Mouse (Mus musculus): ENCODE measurements around the gene Rxfp1. TPM values are rescaled to one million over a fixed set of nuclear protein-coding genes. Genes with fewer than 3 reads are reported as not detected.
"Not testable (repeated sequence)": the region's sequence is repeated elsewhere in the genome, so short reads cannot be mapped to it uniquely, and the experiment has no call there.

The Rxfp1 gene
- polyA plus RNA-seq, 1 experiment from 2014 or later: 0.25 TPM

DNA sequence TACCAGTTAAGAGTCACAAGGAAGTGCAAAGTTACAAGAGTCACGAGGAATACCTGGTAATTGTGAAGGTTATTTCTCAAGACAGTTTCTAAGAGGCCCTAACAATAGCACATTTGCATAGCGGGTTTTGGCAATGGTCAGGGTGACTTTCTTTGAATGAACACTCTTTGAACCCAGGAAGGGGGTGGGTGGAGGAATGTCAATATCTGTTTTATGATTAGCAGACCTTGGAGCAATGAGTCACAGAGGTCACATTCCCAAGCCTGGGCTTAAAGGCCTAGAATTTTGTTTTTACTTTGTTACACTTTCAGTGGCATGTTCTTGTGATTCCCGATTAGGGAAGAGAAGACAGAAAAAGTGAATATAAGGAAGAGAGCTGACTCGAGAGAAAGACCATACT is 49.6 kb downstream of the Rxfp1 start:
- not testable (repeated sequence) for H3K27ac ChIP-seq (replicated peaks; ENCODE audit: low read depth, low read length); H3K36me3 ChIP-seq (replicated peaks; ENCODE audit: control insufficient read depth, insufficient read depth, low read depth, low read length); H3K4me3 ChIP-seq (ENCODE audit: low read depth, low read length); H3K9me3 ChIP-seq (replicated peaks; ENCODE audit: control insufficient read depth, low read length); H3K4me1 ChIP-seq (ENCODE audit: control insufficient read depth, insufficient read depth, low read length); H3K4me2 ChIP-seq (ENCODE audit: low read depth, low read length); H3K27me3 ChIP-seq (ENCODE audit: control insufficient read depth, insufficient read depth, low read length); ATAC-seq (replicated peaks; ENCODE audit: insufficient number of reproducible peaks, low FRiP score, low TSS enrichment, low read depth); DNase-seq (ENCODE audit: low spot score); H3K9ac ChIP-seq (replicated peaks; ENCODE audit: low read length)
- 74% methylated on average over 4 of the region's 4 CpGs for WGBS

DNA sequence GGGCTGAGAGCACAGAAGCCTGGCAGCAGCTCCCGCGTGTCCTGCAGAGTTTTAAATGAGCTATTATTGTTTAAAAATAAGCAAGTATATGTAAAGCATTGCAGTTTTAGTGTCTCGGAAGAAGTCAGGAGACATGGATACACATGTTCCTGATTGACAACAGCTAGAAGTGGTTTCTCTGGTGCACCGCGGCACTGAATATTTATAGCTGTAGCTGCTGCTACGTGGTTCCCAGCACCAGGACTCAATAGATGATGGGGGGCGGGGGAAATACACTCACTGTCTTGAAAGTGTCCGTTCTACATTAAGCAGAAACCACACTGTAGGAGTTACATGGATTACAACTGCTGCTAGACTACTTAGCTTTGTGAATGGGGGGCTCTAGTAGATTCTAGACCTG is 54.2 kb downstream of the Rxfp1 start:
- no peaks in the 10 kb centered on the region for H3K9me3 ChIP-seq (replicated peaks; ENCODE audit: control insufficient read depth, low read length)
- no peaks in the 10 kb centered on the region for H3K4me1 ChIP-seq (ENCODE audit: control insufficient read depth, insufficient read depth, low read length)
- no peak overlapping the region for H3K27ac ChIP-seq (replicated peaks; ENCODE audit: low read depth, low read length)
- no peak overlapping the region for H3K9ac ChIP-seq (replicated peaks; ENCODE audit: low read length)
- H3K4me3 ChIP-seq (ENCODE audit: low read depth, low read length): no peak overlapping the region
- ATAC-seq (replicated peaks; ENCODE audit: insufficient number of reproducible peaks, low FRiP score, low TSS enrichment, low read depth) (no peak), DNase-seq (ENCODE audit: low spot score) (no peak)
- WGBS: 86% methylated on average over 8 of the region's 8 CpGs
- H3K27me3 ChIP-seq (ENCODE audit: control insufficient read depth, insufficient read depth, low read length): no peaks in the 10 kb centered on the region
- no peak overlapping the region for H3K4me2 ChIP-seq (ENCODE audit: low read depth, low read length)
- no peaks in the 10 kb centered on the region for H3K36me3 ChIP-seq (replicated peaks; ENCODE audit: control insufficient read depth, insufficient read depth, low read depth, low read length)

DNA sequence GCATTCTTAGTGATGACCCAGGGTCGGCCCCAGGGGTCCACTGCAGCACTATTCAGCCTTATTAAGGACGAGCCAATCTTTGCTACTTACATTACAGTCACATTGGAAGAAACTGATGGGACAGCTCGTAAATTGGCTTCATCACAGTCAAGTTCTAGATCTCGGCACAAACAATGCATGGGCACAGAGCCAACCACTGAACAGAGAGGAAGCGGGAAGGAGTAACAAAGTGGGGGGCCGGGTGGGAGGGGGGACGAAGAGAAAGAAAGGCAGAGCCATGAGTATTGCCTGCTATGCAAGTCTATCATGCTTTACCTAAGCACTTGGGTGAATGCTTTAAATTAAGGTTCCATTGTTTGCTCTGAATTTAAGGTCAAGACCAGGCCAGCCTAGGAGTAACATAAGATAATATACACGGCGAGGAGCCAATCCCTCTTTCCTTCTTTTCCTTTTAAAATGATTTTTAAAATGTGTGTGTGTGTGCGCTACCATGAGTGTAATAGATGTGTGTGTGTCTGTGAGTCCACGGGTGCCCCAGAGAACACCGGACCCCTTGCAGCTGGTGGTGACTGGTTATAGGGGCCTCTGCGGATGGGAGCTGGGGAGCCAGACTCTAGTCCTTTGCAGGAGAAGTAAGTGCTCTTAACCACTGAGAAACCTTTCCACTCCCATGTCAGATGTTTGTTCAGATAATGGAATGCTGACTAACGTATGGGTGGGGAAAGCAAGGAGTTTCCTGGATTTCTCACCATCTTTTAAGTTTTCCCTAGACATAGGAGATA is 55.1 kb downstream of the Rxfp1 start:
- Histone ChIP-seq H3K9me3 (replicated peaks; ENCODE audit: control insufficient read depth, low read length) (no peaks in the 10 kb centered on the region), H3K36me3 (replicated peaks; ENCODE audit: control insufficient read depth, insufficient read depth, low read depth, low read length) (no peaks in the 10 kb centered on the region), H3K4me2 (ENCODE audit: low read depth, low read length) (no peak overlapping the region), H3K9ac (replicated peaks; ENCODE audit: low read length) (no peak overlapping the region), H3K4me1 (ENCODE audit: control insufficient read depth, insufficient read depth, low read length) (no peaks in the 10 kb centered on the region), H3K27me3 (ENCODE audit: control insufficient read depth, insufficient read depth, low read length) (no peaks in the 10 kb centered on the region), H3K4me3 (ENCODE audit: low read depth, low read length) (no peak overlapping the region), H3K27ac (replicated peaks; ENCODE audit: low read depth, low read length) (no peak overlapping the region)
- DNase-seq (ENCODE audit: low spot score) (no peak), ATAC-seq (replicated peaks; ENCODE audit: insufficient number of reproducible peaks, low FRiP score, low TSS enrichment, low read depth) (no peak)
- 59% methylated on average over 14 of the region's 14 CpGs for WGBS

DNA sequence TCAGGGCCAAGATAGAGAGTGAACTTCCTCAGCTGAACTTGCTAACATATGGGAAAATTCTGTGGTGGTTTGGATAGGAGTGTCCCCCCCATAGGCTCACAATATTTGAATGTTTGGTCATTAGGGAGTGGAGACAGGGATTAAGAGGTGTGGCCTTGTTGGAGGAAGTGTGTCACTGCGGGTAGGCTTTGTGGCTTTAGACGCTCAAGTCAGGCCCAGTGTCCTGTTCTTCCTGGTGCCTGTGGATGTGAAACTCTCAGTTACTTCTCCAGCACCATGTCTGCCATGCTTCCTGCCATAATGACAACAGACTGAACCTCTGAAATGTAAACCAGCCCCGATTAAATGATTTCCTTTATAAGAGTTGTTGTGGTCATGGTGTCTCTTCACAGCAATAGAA is 61.3 kb downstream of the Rxfp1 start:
- ATAC-seq (replicated peaks; ENCODE audit: insufficient number of reproducible peaks, low FRiP score, low TSS enrichment, low read depth) (no peak), DNase-seq (ENCODE audit: low spot score) (no peak)
- Histone ChIP-seq H3K4me3 (ENCODE audit: low read depth, low read length) (no peak overlapping the region), H3K27ac (replicated peaks; ENCODE audit: low read depth, low read length) (no peak overlapping the region), H3K4me1 (ENCODE audit: control insufficient read depth, insufficient read depth, low read length) (no peaks in the 10 kb centered on the region), H3K27me3 (ENCODE audit: control insufficient read depth, insufficient read depth, low read length) (no peaks in the 10 kb centered on the region), H3K9me3 (replicated peaks; ENCODE audit: control insufficient read depth, low read length) (no peaks in the 10 kb centered on the region), H3K4me2 (ENCODE audit: low read depth, low read length) (no peak overlapping the region), H3K9ac (replicated peaks; ENCODE audit: low read length) (no peak overlapping the region), H3K36me3 (replicated peaks; ENCODE audit: control insufficient read depth, insufficient read depth, low read depth, low read length) (no peaks in the 10 kb centered on the region)
- 89% methylated on average over 3 of the region's 3 CpGs for WGBS

DNA sequence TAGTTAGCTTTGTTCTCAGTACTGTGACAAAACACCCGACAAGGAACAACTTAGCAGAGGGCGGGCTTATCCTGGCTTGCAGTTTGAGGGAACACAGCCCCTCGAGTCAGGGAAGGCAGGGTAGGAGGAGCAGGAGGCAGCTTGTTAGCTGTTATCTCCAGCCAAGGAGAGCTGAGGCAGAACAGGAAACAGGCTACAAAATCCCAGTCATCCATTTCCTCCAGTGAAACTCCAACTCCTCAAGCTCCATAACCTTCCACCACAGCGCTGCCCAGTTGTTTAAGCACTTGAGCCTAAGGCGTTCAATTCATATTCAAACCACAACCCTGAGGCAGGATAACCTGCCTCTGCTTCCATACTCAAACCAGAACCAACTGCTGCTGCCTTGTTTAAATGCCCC is 63.0 kb downstream of the Rxfp1 start:
- Histone ChIP-seq H3K4me1 (ENCODE audit: control insufficient read depth, insufficient read depth, low read length) (no peaks in the 10 kb centered on the region), H3K36me3 (replicated peaks; ENCODE audit: control insufficient read depth, insufficient read depth, low read depth, low read length) (no peaks in the 10 kb centered on the region), H3K9me3 (replicated peaks; ENCODE audit: control insufficient read depth, low read length) (no peaks in the 10 kb centered on the region), H3K27ac (replicated peaks; ENCODE audit: low read depth, low read length) (no peak overlapping the region), H3K4me2 (ENCODE audit: low read depth, low read length) (no peak overlapping the region), H3K27me3 (ENCODE audit: control insufficient read depth, insufficient read depth, low read length) (no peaks in the 10 kb centered on the region), H3K9ac (replicated peaks; ENCODE audit: low read length) (no peak overlapping the region), H3K4me3 (ENCODE audit: low read depth, low read length) (no peak overlapping the region)
- ATAC-seq (replicated peaks; ENCODE audit: insufficient number of reproducible peaks, low FRiP score, low TSS enrichment, low read depth) (no peak), DNase-seq (ENCODE audit: low spot score) (no peak)
- WGBS: 85% methylated on average over 5 of the region's 5 CpGs

DNA sequence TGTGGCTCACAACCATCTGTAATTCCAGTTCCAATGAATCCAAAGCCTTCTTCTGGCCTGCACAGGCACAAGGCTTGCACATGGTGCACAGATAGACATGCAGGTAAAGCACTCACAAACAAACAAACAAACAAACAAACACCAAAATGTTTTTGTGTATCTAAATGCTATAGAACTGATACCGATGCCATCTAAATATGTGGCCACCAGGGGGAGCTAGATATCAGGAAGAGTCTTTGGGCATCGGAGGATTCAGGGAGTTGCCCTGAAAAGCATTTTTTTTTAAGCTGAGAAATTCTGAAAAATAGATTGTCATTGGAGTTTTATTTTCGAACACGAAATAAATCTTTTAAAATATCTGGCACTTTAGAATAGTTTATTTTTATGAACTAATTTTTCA is 64.6 kb downstream of the Rxfp1 start:
- H3K27me3 ChIP-seq (ENCODE audit: control insufficient read depth, insufficient read depth, low read length): no peaks in the 10 kb centered on the region
- no peak overlapping the region for H3K4me2 ChIP-seq (ENCODE audit: low read depth, low read length)
- no peaks in the 10 kb centered on the region for H3K4me1 ChIP-seq (ENCODE audit: control insufficient read depth, insufficient read depth, low read length)
- 18% methylated on average over 4 of the region's 4 CpGs for WGBS
- H3K27ac ChIP-seq (replicated peaks; ENCODE audit: low read depth, low read length): no peak overlapping the region
- DNase-seq (ENCODE audit: low spot score): peak; percentile 83
- no peak overlapping the region for H3K4me3 ChIP-seq (ENCODE audit: low read depth, low read length)
- H3K9ac ChIP-seq (replicated peaks; ENCODE audit: low read length): no peak overlapping the region
- no peaks in the 10 kb centered on the region for H3K36me3 ChIP-seq (replicated peaks; ENCODE audit: control insufficient read depth, insufficient read depth, low read depth, low read length)
- H3K9me3 ChIP-seq (replicated peaks; ENCODE audit: control insufficient read depth, low read length): no peaks in the 10 kb centered on the region
- ATAC-seq (replicated peaks; ENCODE audit: insufficient number of reproducible peaks, low FRiP score, low TSS enrichment, low read depth): no peak

DNA sequence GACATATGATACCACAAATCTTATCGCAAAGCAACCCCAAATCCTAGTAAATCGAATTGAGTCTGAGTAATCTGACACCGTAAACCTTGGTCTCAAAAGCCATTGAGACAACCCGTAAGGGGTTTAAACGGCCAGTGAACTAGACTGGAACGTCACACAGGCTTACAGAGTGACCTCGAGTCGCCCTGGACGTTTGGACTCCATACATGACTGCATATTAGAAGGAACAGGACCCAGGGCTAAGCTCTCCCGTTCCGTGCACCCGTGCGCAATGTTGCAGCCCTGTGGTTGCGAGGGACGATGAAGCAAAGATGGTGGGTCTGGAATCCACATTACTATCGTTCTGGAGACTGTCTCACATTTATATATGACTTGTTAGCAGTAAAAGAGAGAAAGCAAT is 65.5 kb downstream of the Rxfp1 start:
- Histone ChIP-seq H3K4me2 (ENCODE audit: low read depth, low read length) (no peak overlapping the region), H3K27me3 (ENCODE audit: control insufficient read depth, insufficient read depth, low read length) (no peaks in the 10 kb centered on the region), H3K27ac (replicated peaks; ENCODE audit: low read depth, low read length) (no peak overlapping the region), H3K4me1 (ENCODE audit: control insufficient read depth, insufficient read depth, low read length) (no peaks in the 10 kb centered on the region), H3K36me3 (replicated peaks; ENCODE audit: control insufficient read depth, insufficient read depth, low read depth, low read length) (no peaks in the 10 kb centered on the region), H3K9ac (replicated peaks; ENCODE audit: low read length) (no peak overlapping the region), H3K4me3 (ENCODE audit: low read depth, low read length) (no peak overlapping the region), H3K9me3 (replicated peaks; ENCODE audit: control insufficient read depth, low read length) (no peaks in the 10 kb centered on the region)
- DNase-seq (ENCODE audit: low spot score) (peak; percentile 36), ATAC-seq (replicated peaks; ENCODE audit: insufficient number of reproducible peaks, low FRiP score, low TSS enrichment, low read depth) (no peak)
- WGBS: 69% methylated on average over 16 of the region's 16 CpGs

DNA sequence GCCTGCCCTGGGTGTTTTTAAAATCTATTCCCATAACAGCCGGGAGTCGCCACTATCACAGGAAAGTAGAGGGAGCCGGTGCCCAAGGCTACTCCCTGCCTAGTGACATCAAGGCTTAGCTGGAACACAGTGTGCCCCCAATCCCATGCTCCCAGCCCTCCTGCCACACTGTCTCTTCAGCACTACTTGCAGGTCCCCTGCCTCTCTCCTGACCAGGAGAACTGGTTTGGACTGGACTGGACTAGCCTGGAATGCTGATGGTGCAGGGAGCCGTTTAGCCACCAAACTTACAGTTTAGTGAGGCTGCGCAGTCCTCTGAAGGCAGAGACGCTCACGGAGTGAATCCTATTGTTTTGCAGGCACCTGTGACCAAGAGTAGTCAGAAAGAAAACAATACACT is 67.1 kb downstream of the Rxfp1 start:
- H3K9ac ChIP-seq (replicated peaks; ENCODE audit: low read length): no peak overlapping the region
- no peaks in the 10 kb centered on the region for H3K9me3 ChIP-seq (replicated peaks; ENCODE audit: control insufficient read depth, low read length)
- no peak overlapping the region for H3K4me2 ChIP-seq (ENCODE audit: low read depth, low read length)
- no peaks in the 10 kb centered on the region for H3K27me3 ChIP-seq (ENCODE audit: control insufficient read depth, insufficient read depth, low read length)
- no peaks in the 10 kb centered on the region for H3K4me1 ChIP-seq (ENCODE audit: control insufficient read depth, insufficient read depth, low read length)
- ATAC-seq (replicated peaks; ENCODE audit: insufficient number of reproducible peaks, low FRiP score, low TSS enrichment, low read depth): no peak
- H3K27ac ChIP-seq (replicated peaks; ENCODE audit: low read depth, low read length): no peak overlapping the region
- no peaks in the 10 kb centered on the region for H3K36me3 ChIP-seq (replicated peaks; ENCODE audit: control insufficient read depth, insufficient read depth, low read depth, low read length)
- no peak for DNase-seq (ENCODE audit: low spot score)
- WGBS: 83% methylated on average over 7 of the region's 7 CpGs
- no peak overlapping the region for H3K4me3 ChIP-seq (ENCODE audit: low read depth, low read length)
